Mouse (Mus musculus) heart, postnatal 0 days (tissue): Measurements from ENCODE around the gene Agbl4.

Experiments
- CTCF ChIP-seq: IDR thresholded peaks from 2 replicates; pipeline ENCODE4 v1.5.1; 2016; ENCODE audit warnings: antibody characterized with exemption, control low read depth, low read depth
- EP300 ChIP-seq: IDR thresholded peaks from 2 replicates; pipeline ENCODE4 v1.6.1; 2016; ENCODE audit warnings: antibody characterized with exemption, low read depth

DNA sequence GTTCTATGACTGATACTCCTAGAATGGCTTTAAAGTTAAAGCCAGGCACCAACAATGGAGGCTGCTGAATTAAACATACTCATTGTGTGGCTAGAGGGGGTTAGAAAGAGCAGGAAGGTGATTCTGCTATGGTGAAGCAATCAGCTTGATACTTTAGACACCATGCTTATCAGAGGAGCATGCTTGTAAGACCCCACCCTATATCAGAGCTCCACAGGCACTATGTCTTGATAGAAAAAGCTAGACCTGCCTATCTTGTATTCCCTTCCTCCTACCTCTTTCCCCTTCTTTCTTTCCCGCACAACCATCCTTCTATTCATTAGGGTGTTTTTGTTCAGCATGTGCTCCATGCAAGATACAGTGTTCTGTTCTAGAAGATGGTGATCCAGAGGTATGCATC is 1104.0 kb downstream of the Agbl4 start:
- TF ChIP-seq CTCF (no peak), EP300 (no peak)
